Mouse (Mus musculus) midbrain, embryonic 14.5 days (tissue): Measurements from ENCODE around the gene Fam57b. TPM values are rescaled to one million over a fixed set of nuclear protein-coding genes. Genes with fewer than 3 reads are reported as not detected.

Experiments
- ATAC-seq: fragments of 200-750 bp; cut with Nextera tagmentation; 2 replicates; pipeline ENCODE4 v1.8.0; 2017; ENCODE audit warnings: moderate number of reproducible peaks, moderate library complexity; ENCODE audit not compliant: low FRiP score, low TSS enrichment
- DNase-seq: peaks from one replicate; pipeline ENCODE4 v3.0.0-alpha.2; 2015
- H3K27ac ChIP-seq: fragments of 300-500 bp; sonication (generic); replicated peaks from 2 replicates; pipeline ENCODE4 v1.5.1; 2014; ENCODE audit warnings: mild to moderate bottlenecking, low read depth, low read length, moderate library complexity
- H3K27me3 ChIP-seq: fragments of 300-500 bp; sonication (generic); 2 replicates; pipeline ENCODE4 v1.6.1; 2014; ENCODE audit warnings: low read length, control low read depth, mixed read lengths; ENCODE audit not compliant: control insufficient read depth, insufficient read depth
- H3K36me3 ChIP-seq: fragments of 300-500 bp; sonication (generic); 2 replicates; pipeline ENCODE4 v1.6.1; 2014; ENCODE audit warnings: low read length, control low read depth; ENCODE audit not compliant: control insufficient read depth, insufficient read depth
- H3K4me1 ChIP-seq: fragments of 300-500 bp; sonication (generic); 2 replicates; pipeline ENCODE4 v1.6.1; 2014; ENCODE audit warnings: mild to moderate bottlenecking, antibody characterized with exemption, low read length, control low read depth; ENCODE audit not compliant: control insufficient read depth, insufficient read depth
- H3K4me2 ChIP-seq: fragments of 300-500 bp; sonication (generic); 2 replicates; pipeline ENCODE4 v1.6.1; 2014; ENCODE audit warnings: mild to moderate bottlenecking, low read length, moderate library complexity
- H3K4me3 ChIP-seq: fragments of 300-500 bp; sonication (generic); replicated peaks from 2 replicates; pipeline ENCODE4 v1.5.1; 2014; ENCODE audit warnings: low read depth, low read length
- H3K9ac ChIP-seq: fragments of 300-500 bp; sonication (generic); replicated peaks from 2 replicates; pipeline ENCODE4 v1.6.1; 2014; ENCODE audit warnings: mild to moderate bottlenecking, low read length, moderate library complexity
- H3K9me3 ChIP-seq: fragments of 300-500 bp; sonication (generic); 2 replicates; pipeline ENCODE4 v1.6.1; 2016; ENCODE audit warnings: low read length, control low read depth, mixed read lengths; ENCODE audit not compliant: control insufficient read depth
- WGBS: fragments of 180-500 bp; shearing (Covaris S2); extraction: QIAGEN DNeasy Blood & Tissue Kit; methylation state at CpG from one replicate; pipeline ENCODE4 v1.1.7; 2014; 5-methylcytosine and 5-hydroxymethylcytosine counted together
- polyA plus RNA-seq: library from polyadenylated mRNA; unstranded; fragments of >200 nt; fragmentation: Nextera tagmentation; extraction: Ambion mirVana; gene quantifications from 2 replicates; pipeline ENCODE4 v1.2.1, GENCODE M21; 2014

The Fam57b gene
- polyA plus RNA-seq, 1 experiment from 2014 or later, result 51.6 TPM

DNA sequence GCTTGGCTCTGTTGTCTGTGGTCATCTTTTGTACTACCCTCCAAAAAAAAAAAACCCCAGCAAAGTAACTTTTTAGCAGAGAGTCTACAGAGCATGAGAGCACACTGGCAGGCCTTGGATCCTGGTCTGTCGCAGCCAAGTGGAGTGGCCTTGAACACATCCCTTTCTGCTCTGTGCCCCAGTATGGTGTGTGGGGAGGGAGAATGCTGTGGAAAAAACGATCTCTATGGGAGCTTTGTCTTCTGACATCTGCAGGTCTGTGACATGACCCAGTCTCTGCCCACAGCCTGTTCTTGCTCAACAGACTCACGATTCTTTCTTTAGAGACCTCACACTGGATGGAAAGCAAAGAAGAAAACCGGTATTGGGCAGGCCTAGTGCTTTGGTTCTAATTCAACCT lies 36.5 kb upstream of the Fam57b start:
- DNase-seq, result no peak
- ATAC-seq, result no peak
- Histone ChIP-seq H3K4me3 (peak overlapping the region; percentile 61), H3K27me3 (no peaks in the 10 kb centered on the region), H3K4me1 (peaks cover 15% of the 10 kb centered on the region), H3K9ac (no peak overlapping the region), H3K36me3 (peaks cover 38% of the 10 kb centered on the region), H3K9me3 (no peaks in the 10 kb centered on the region), H3K27ac (peak overlapping the region; percentile 87; the same call in 1 of the 2 replicates), H3K4me2 (peak overlapping the region; percentile 88)
- WGBS, result 87% methylated on average over 4 of the region's 4 CpGs

DNA sequence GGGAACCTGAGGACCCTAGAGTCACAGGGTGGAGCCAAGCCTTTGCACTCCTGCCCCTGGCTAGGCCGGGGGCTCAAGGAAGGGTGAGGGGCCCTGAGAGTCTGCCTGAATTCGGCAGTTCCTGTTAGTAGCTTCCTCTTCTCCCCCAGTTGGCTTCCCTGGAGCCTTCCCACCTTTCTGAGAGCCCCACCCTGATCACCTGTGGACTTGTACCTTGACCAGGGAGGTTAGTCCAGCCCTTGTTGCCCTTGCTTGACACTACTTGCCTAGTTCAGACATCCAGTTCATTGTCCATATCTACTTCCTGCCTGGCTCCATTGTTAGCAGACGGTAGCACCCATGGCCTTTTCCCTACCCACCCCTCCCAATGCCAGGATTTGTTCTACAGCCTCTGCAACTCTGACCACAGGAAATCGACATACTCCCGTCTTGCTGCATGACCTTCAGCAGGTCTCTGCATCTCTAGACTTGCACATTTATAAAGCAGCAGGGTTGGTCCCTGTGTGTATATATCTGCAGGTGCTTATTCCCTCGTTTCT lies 35.9 kb upstream of the Fam57b start:
- Histone ChIP-seq H3K4me3 (no peak overlapping the region), H3K9ac (no peak overlapping the region), H3K27me3 (no peaks in the 10 kb centered on the region), H3K36me3 (peaks cover 45% of the 10 kb centered on the region), H3K9me3 (no peaks in the 10 kb centered on the region), H3K27ac (no peak overlapping the region), H3K4me2 (peak overlapping the region; percentile 88), H3K4me1 (peaks cover 15% of the 10 kb centered on the region)
- no peak for ATAC-seq
- WGBS, result 83% methylated on average over 6 of the region's 6 CpGs
- no peak for DNase-seq

DNA sequence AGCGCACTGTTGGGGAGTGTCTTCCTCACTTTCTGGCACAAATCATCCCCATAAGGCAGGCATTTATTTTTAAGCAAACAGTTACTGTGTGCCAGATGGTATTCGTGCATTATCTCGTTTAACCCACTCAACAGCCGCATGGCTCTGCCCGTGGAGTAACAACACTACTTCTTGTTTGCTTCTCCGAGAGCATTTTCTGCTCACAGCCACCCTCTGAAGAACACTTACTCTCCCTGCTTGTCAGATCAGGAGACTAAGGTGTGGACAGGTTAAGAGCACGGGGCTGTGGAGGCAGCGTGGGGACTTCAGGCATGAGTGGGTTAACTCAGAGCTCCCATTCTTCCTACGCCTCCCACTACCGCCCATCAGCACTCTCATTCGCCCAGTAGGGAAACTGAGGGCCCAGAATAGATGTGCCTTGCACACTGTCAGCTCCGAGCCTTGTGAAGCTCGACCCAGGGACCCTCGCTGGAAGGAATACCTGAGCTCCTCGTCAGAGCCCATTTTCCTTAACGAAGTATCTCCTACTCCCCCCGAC lies 34.9 kb upstream of the Fam57b start:
- no peak for DNase-seq
- ATAC-seq, result no peak
- no peaks in the 10 kb centered on the region for H3K27me3 ChIP-seq
- peak overlapping the region; percentile 18; the same call in 1 of the 2 replicates for H3K4me2 ChIP-seq
- H3K9me3 ChIP-seq, result no peaks in the 10 kb centered on the region
- peaks cover 15% of the 10 kb centered on the region for H3K4me1 ChIP-seq
- no peak overlapping the region for H3K4me3 ChIP-seq
- no peak overlapping the region for H3K27ac ChIP-seq
- H3K36me3 ChIP-seq, result peaks cover 54% of the 10 kb centered on the region
- 74% methylated on average over 17 of the region's 17 CpGs for WGBS
- no peak overlapping the region for H3K9ac ChIP-seq

DNA sequence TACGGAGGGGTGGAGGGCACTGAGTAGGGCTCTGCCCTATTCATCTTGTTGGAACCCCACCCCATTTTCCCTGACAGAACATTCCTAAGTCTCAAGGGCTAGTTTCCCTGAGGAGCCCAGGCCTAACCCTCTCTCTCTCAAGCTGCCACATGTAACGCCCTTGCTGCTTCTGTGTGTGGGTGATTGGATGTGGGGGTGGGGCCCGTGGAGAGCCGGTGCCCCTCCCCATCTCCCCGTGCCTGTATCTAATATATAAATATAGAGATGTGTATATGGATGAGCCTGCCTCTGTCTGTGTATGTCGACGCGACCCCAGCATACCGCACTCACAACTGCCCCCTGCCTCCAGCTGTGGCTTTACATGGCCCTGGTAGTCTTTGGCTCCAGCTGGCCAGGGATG lies 31.9 kb upstream of the Fam57b start:
- DNase-seq (no peak), ATAC-seq (no peak)
- Histone ChIP-seq H3K36me3 (peaks cover 84% of the 10 kb centered on the region), H3K27ac (no peak overlapping the region), H3K27me3 (no peaks in the 10 kb centered on the region), H3K9ac (no peak overlapping the region), H3K4me1 (peaks cover 13% of the 10 kb centered on the region), H3K9me3 (no peaks in the 10 kb centered on the region), H3K4me3 (no peak overlapping the region), H3K4me2 (no peak overlapping the region)
- 94% methylated on average over 9 of the region's 9 CpGs for WGBS

DNA sequence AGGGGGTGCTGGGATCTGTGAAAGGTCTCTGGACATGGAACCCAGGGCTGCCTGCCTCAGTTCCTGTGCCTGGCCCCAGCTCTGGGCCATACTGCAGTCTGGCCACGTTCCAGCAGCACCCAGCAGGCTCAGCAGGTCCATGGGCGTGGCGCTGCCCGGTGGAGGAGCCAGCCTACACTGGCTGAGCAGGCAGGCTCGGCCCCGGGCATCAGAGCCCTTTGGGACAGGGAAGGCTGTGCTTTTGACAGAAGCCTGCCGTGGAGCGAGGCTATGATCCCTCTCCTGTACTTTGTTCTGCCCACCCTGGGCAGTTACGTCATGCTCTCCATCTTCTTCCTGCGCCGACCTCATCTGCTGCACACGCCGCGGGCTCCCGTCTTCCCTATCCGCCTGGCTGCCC lies 31.3 kb upstream of the Fam57b start, which contains the start of gene Gdpd3:
Gdpd3 (plus strand) TSS at position 134 of the 400 bp plus-strand sequence.
- no peak for DNase-seq
- H3K9ac ChIP-seq, result no peak within 1 kb of the TSS
- H3K9me3 ChIP-seq, result no peaks in the 10 kb centered on the region
- H3K36me3 ChIP-seq, result peaks cover 89% of the 10 kb centered on the region
- no peaks in the 10 kb centered on the region for H3K27me3 ChIP-seq
- WGBS, result 91% methylated on average over 16 of the region's 16 CpGs
- H3K4me3 ChIP-seq, result no peak within 1 kb of the TSS
- H3K27ac ChIP-seq, result no peak within 1 kb of the TSS
- H3K4me1 ChIP-seq, result peaks cover 6% of the 10 kb centered on the region
- H3K4me2 ChIP-seq, result no peak within 1 kb of the TSS
- ATAC-seq, result no peak

DNA sequence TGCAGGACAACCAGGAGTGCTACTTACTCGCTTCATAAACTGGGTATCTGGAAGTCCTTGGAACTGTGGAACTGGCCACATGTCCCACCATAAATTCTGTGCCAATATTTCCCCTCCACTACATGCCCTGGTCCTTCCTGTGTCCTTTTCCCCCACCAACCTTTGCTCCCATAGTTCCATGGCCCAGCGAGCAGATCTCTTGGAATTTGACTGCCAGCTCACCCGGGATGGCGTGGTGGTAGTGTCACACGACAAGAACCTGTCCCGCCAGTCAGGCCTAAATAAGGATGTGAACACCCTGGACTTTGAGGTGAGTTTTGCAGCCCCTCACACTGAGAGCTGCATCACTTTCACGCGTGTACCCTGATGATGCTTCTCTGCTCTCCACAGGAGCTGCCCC lies 30.5 kb upstream of the Fam57b start:
- no peak overlapping the region for H3K27ac ChIP-seq
- WGBS, result 95% methylated on average over 8 of the region's 8 CpGs
- no peak for DNase-seq
- no peaks in the 10 kb centered on the region for H3K4me1 ChIP-seq
- H3K9ac ChIP-seq, result no peak overlapping the region
- no peak for ATAC-seq
- no peak overlapping the region for H3K4me2 ChIP-seq
- H3K9me3 ChIP-seq, result no peaks in the 10 kb centered on the region
- H3K27me3 ChIP-seq, result no peaks in the 10 kb centered on the region
- H3K36me3 ChIP-seq, result peaks cover 87% of the 10 kb centered on the region
- H3K4me3 ChIP-seq, result no peak overlapping the region

DNA sequence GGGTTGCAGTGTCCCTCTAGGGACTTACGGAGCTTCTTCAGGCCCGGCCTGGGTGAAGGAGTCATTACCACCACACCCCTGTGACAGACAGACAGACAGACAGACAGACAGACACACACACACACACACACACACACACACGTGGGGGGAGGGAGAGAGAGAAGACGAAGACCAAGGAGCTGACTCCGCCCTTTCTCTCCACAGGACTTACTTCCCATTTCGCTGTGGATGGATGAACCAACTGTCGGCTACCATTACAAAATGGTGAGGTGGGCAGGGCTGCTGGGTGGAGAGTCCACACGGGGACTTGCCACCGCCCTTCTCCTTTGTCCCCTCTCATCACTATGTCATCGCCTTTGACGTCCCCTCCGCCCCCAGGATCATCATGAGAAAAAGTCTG lies 26.7 kb upstream of the Fam57b start:
- Histone ChIP-seq H3K4me3 (no peak overlapping the region), H3K36me3 (peaks cover 66% of the 10 kb centered on the region), H3K9ac (no peak overlapping the region), H3K27me3 (no peaks in the 10 kb centered on the region), H3K4me2 (no peak overlapping the region), H3K4me1 (peaks cover 2% of the 10 kb centered on the region; the same call in 1 of the 2 replicates), H3K9me3 (no peaks in the 10 kb centered on the region), H3K27ac (no peak overlapping the region)
- WGBS, result 85% methylated on average over 12 of the region's 12 CpGs
- ATAC-seq, result no peak
- DNase-seq, result no peak

DNA sequence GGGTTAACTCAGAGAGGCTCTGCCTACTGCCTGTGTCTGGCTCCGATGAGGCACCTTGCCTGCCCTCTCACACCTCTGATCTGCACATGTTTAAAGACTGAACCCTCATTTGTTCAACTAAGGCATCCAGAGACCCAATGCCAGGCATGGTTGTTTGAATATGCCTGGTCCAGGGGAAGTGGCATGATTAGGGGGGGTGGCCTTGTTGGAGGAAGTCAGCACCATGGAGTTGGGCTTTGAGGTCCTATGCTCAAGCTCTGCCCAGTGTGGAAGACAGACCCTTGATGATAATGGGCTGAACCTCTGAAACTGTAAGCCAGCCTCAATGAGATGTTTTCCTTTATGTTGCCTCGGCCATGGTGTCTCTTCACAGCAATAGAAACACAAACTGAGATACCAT lies 24.1 kb upstream of the Fam57b start:
- Histone ChIP-seq H3K4me2 (no peak overlapping the region), H3K9ac (no peak overlapping the region), H3K36me3 (peaks cover 43% of the 10 kb centered on the region), H3K4me3 (no peak overlapping the region), H3K4me1 (peaks cover 22% of the 10 kb centered on the region), H3K27ac (no peak overlapping the region), H3K27me3 (no peaks in the 10 kb centered on the region), H3K9me3 (no peaks in the 10 kb centered on the region)
- WGBS, result 93% methylated on average over 2 of the region's 2 CpGs
- ATAC-seq (no peak), DNase-seq (no peak)

DNA sequence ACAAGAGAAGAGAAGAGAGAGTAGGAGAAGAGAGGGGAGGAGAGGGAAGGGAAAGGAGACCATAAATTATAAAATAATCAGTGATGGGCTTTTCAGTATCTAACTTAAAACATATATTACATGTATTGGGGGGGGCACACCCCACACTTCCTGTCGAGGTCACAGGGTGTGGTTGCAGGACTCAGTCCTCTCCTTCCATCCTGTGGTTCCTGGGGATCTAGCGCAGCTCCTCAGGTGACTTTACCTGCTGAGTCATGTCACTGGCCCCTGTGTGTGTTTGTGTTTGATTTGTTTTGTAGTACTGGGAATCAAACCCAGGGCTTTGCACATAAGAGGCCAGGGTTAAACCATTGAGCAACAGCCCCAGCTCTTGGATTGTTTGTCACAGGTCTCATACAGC lies 23.0 kb upstream of the Fam57b start:
- Histone ChIP-seq H3K27me3 (no peaks in the 10 kb centered on the region), H3K27ac (no peak overlapping the region), H3K4me2 (no peak overlapping the region), H3K4me1 (peaks cover 22% of the 10 kb centered on the region), H3K4me3 (no peak overlapping the region), H3K36me3 (peaks cover 37% of the 10 kb centered on the region), H3K9ac (no peak overlapping the region), H3K9me3 (no peaks in the 10 kb centered on the region)
- 93% methylated on average over 2 of the region's 2 CpGs for WGBS
- DNase-seq (no peak), ATAC-seq (no peak)
